Mouse (Mus musculus) lung, adult 2 months (tissue): ENCODE measurements around the gene Slc6a8.

Experiments used
- CTCF ChIP-seq: fragments of 200-500 bp; IDR thresholded peaks from 2 replicates; pipeline ENCODE4 v1.5.1; 2011; ENCODE audit warnings: mild to moderate bottlenecking, low read length, control low read depth; ENCODE audit not compliant: insufficient read depth
- POLR2A ChIP-seq: fragments of 200-500 bp; IDR thresholded peaks from 2 replicates; pipeline ENCODE4 v1.6.1; 2011; ENCODE audit warnings: low read depth, mild to moderate bottlenecking, control low read depth, low read length, borderline replicate concordance; ENCODE audit errors: extremely low read depth

- TF ChIP-seq POLR2A (no peak), CTCF (no peak)
Observed at GRCm38 (mm10) chrX:73639901-73640469, 33.0 kb upstream of the Slc6a8 start.
